Mouse (Mus musculus) embryonic facial prominence, embryonic 12.5 days (tissue): ENCODE measurements around the gene Gpr162. TPM values are rescaled to one million over a fixed set of nuclear protein-coding genes. Genes with fewer than 3 reads are reported as not detected.
"Not testable (repeated sequence)": the region's sequence is repeated elsewhere in the genome, so short reads cannot be mapped to it uniquely, and the experiment has no call there.

Source experiments
- ATAC-seq: fragments of 200-750 bp; cut with Nextera tagmentation; 2 replicates; pipeline ENCODE4 v1.8.0; 2017; ENCODE audit not compliant: insufficient number of reproducible peaks, insufficient read depth, low FRiP score, low TSS enrichment
- H3K27ac ChIP-seq: fragments of 300-500 bp; sonication (generic); 2 replicates; pipeline ENCODE4 v1.5.1; 2016; ENCODE audit warnings: mild to moderate bottlenecking
- H3K27me3 ChIP-seq: fragments of 300-500 bp; sonication (generic); 2 replicates; pipeline ENCODE4 v1.6.1; 2016; ENCODE audit warnings: mild to moderate bottlenecking, moderate library complexity
- H3K36me3 ChIP-seq: fragments of 300-500 bp; sonication (generic); 2 replicates; pipeline ENCODE4 v1.6.1; 2016; ENCODE audit warnings: mild to moderate bottlenecking
- H3K4me1 ChIP-seq: fragments of 300-500 bp; sonication (generic); 2 replicates; pipeline ENCODE4 v1.6.1; 2016
- H3K4me2 ChIP-seq: fragments of 300-500 bp; sonication (generic); replicated peaks from 2 replicates; pipeline ENCODE4 v1.6.1; 2016; ENCODE audit warnings: mild to moderate bottlenecking, moderate library complexity
- H3K4me3 ChIP-seq: fragments of 300-500 bp; sonication (generic); 2 replicates; pipeline ENCODE4 v1.5.1; 2016; ENCODE audit warnings: mild to moderate bottlenecking
- H3K9ac ChIP-seq: fragments of 300-500 bp; sonication (generic); 2 replicates; pipeline ENCODE4 v1.6.1; 2016; ENCODE audit warnings: mild to moderate bottlenecking, moderate library complexity
- H3K9me3 ChIP-seq: fragments of 300-500 bp; sonication (generic); 2 replicates; pipeline ENCODE4 v1.6.1; 2016; ENCODE audit warnings: mild to moderate bottlenecking, moderate library complexity
- WGBS: fragments of 180-500 bp; shearing (Covaris S2); methylation state at CpG from one replicate; pipeline ENCODE4 v1.1.7; 2016; 5-methylcytosine and 5-hydroxymethylcytosine counted together
- polyA plus RNA-seq: library from polyadenylated mRNA; unstranded; fragments of >200 nt; fragmentation: Nextera tagmentation; extraction: Ambion mirVana; gene quantifications from 2 replicates; pipeline ENCODE4 v1.2.1, GENCODE M21; 2016

Gpr162 gene
- polyA plus RNA-seq, 1 experiment from 2014 or later: 3.4 TPM

DNA sequence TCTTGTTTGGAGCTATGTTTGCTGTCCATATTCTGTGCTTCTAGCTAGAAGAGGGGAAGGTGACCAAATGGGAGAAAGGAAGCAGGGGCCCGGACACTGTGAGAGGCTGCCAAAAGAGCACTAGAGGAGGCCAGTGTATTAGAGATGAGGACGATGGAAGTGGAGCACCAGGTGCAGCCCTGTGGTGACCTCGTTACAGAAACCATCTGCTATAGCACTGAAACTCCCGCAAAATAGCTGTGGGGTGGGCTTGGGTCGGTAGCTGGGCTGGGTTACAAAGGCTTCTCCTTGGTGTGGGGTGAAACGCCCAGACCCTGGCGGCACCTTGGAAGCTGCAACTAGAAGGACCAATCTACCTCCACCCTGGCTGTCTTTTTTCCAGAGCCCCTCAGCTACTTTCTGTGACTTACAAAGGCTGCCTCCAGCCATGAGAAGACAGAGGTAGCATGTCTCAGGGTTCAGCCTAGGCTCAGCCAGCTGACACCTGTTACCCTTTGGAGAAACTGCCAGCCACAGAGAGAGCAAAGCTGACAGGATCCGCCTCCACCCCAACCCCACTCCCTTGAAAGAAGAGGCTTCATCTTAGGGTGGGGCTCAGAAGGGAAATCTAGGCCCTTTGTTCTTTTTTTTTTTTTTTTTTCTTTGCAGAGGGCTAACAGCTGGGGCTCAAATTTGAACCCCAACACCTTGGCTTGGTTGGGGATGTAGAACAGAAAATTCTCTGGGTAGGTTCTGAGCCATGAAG lies 36.4 kb upstream of the Gpr162 start:
- no peak for ATAC-seq
- H3K27me3 ChIP-seq: no peaks in the 10 kb centered on the region
- H3K4me3 ChIP-seq: no peak overlapping the region
- peaks cover 9% of the 10 kb centered on the region for H3K4me1 ChIP-seq
- H3K9me3 ChIP-seq: no peaks in the 10 kb centered on the region
- WGBS: 54% methylated on average over 8 of the region's 8 CpGs
- no peaks in the 10 kb centered on the region for H3K36me3 ChIP-seq
- no peak overlapping the region for H3K27ac ChIP-seq
- H3K9ac ChIP-seq: no peak overlapping the region
- H3K4me2 ChIP-seq: no peak overlapping the region

DNA sequence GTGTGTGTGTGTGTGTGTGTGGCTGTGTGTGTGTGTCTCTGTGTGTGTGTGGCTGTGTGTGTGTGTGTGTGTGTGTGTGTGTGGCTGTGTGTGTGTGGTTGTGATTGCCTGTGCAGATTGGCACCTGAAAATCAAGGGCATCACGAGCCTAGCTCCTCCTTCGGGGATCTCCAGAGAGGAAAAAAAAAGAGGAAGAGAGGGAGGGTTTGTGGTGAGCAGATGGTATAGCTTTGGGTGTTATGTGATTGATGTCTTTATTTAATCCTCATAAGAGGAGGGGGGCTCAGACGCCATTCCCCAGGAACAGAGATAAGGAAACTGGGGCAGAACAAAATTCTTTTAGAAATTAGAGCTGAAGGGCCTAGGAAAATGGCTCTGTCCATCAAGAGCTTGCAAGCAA lies 34.6 kb upstream of the Gpr162 start:
- H3K36me3 ChIP-seq: no peaks in the 10 kb centered on the region
- no peaks in the 10 kb centered on the region for H3K27me3 ChIP-seq
- no peak overlapping the region for H3K4me2 ChIP-seq
- no peaks in the 10 kb centered on the region for H3K9me3 ChIP-seq
- H3K9ac ChIP-seq: no peak overlapping the region
- WGBS: 54% methylated on average over 3 of the region's 3 CpGs
- no peak for ATAC-seq
- no peak overlapping the region for H3K4me3 ChIP-seq
- no peak overlapping the region for H3K27ac ChIP-seq
- no peaks in the 10 kb centered on the region for H3K4me1 ChIP-seq

DNA sequence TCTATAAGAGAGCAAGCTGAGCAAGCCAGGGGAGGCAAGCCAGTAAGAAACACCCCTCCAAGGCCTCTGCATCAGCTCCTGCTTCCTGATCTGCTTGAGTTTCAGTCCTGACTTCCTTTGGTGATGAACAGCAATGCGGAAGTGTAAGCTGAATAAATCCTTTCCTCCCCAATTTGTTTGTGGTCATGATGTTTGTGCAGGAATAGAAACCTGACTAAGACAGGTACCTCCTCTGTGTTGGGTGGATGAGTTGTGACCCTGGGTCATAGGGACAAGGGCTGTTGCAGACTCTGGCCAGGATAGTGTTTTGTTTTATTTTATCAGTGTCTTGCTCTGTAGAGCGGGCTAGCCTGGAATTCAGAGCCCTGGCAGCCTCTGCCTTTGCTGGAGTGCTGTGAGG lies 30.3 kb upstream of the Gpr162 start:
- H3K9ac ChIP-seq, H3K9me3 ChIP-seq, H3K36me3 ChIP-seq, ATAC-seq, H3K4me1 ChIP-seq, H3K27me3 ChIP-seq, H3K27ac ChIP-seq, H3K4me3 ChIP-seq, H3K4me2 ChIP-seq: not testable (repeated sequence)
- 85% methylated on average over 2 of the region's 2 CpGs for WGBS

DNA sequence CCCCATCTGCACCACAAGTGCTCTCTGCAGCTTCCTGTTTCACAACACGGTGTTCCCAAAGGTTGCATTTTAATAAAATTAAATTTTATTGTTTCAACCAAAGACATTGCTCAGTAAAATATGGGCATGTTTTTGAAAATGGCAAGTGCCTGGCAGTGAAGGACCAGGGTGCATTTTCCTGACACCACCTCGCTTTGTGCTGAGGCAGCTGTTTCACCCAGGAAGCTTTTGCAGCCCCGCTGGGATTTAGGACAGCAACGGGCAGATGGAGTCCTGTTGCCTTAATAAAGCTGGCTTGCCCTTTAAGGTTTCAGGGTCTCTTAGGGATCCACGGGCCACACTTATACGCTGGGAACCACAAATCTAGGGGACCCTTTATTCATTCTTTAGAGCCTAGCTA lies 27.2 kb upstream of the Gpr162 start:
- Histone ChIP-seq H3K27me3 (no peaks in the 10 kb centered on the region), H3K4me1 (no peaks in the 10 kb centered on the region), H3K9me3 (no peaks in the 10 kb centered on the region), H3K9ac (no peak overlapping the region), H3K4me2 (no peak overlapping the region), H3K4me3 (no peak overlapping the region), H3K36me3 (no peaks in the 10 kb centered on the region), H3K27ac (no peak overlapping the region)
- WGBS: 63% methylated on average over 6 of the region's 6 CpGs
- no peak for ATAC-seq

DNA sequence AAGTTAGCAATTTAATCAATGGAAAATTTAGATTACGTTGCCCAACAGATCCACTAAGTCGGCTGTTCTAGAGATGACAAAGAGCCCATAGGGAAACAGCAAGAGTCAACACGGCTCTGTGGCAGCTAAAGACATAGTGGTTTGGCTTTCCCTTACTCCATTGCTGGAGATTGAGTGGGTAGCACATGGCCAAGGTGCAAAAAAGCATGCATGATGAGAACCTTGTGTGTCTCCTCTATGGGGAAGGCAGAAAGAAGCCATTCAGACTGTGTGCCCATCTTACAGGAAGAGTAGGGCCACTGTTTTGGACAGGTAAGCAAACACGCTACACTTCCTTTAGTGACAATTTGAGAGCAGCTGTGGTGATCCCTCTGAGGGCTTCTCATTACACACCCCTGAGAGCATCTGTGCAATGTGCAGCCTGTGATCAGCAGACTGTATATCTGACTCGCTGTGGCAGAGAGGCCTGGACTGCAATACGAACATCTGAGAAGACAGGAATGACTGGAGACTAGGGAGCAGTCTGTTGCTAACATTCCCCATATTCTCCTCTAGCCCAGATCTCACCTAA lies 24.9 kb upstream of the Gpr162 start:
- WGBS: 91% methylated on average over 6 of the region's 6 CpGs
- no peak for ATAC-seq

DNA sequence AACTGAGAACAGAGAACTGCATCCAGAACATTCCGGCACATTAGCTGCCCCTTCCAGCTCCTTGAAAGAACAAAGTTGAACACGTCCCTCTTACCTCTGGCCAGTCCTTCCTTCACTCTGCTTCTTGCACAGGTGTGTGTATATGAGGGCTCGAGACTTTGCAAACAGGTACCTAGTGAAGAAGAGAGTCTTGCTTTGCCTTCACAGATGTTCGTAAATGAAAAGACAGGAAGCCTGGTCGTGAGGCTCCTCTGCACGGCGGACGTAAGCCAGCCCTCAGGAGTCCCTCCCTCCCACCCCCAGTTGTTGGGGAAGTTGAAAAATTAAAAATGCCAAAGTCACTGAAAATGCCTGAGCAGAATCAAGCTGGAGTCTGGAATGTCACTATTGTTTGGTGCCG lies 24.2 kb upstream of the Gpr162 start, which contains the start of gene Cd4:
Gene Cd4 (minus strand): TSS at position 236 of the 400 bp plus-strand sequence.
- ATAC-seq: no peak
- WGBS: 86% methylated on average over 9 of the region's 9 CpGs
- H3K9me3 ChIP-seq: no peaks in the 10 kb centered on the region

More for the DNA sequence above, 24.9 kb upstream of the Gpr162 start:
- no peak overlapping the region for H3K27ac ChIP-seq
- no peaks in the 10 kb centered on the region for H3K27me3 ChIP-seq
- no peaks in the 10 kb centered on the region for H3K4me1 ChIP-seq
- no peak overlapping the region for H3K9ac ChIP-seq
- H3K4me2 ChIP-seq: no peak overlapping the region
- H3K36me3 ChIP-seq: no peaks in the 10 kb centered on the region
- H3K9me3 ChIP-seq: no peaks in the 10 kb centered on the region
- H3K4me3 ChIP-seq: no peak overlapping the region

DNA sequence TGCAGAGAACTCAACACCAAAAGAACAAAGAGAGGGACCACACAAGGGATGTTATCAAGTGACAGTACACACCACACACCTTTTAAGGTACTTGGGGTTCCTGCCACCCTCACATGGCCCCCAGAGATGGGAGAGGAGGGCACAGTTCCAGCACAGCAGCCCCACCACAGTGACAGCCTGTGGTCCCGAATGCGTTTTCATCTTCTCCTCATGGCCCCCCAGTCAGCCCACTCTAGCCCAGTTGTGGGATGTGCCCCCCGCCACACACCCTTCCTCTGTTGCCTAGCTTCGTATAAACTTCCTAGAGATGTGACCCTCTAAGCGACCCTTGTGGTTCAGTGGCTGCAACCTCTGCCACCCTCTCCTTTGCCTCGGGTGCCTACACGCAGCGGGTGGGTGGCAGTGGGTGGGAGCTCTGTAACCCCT lies 22.2 kb upstream of the Gpr162 start:
- Histone ChIP-seq H3K36me3 (no peaks in the 10 kb centered on the region), H3K27me3 (no peaks in the 10 kb centered on the region), H3K4me2 (no peak overlapping the region), H3K27ac (no peak overlapping the region), H3K9ac (no peak overlapping the region), H3K4me3 (no peak overlapping the region), H3K4me1 (no peaks in the 10 kb centered on the region), H3K9me3 (no peaks in the 10 kb centered on the region)
- WGBS: 90% methylated on average over 8 of the region's 8 CpGs
- ATAC-seq: no peak

More for the DNA sequence above, 24.2 kb upstream of the Gpr162 start, which contains the start of gene Cd4:
- Histone ChIP-seq H3K27me3 (no peaks in the 10 kb centered on the region), H3K4me2 (no peak within 1 kb of the TSS), H3K9ac (no peak within 1 kb of the TSS), H3K4me3 (no peak within 1 kb of the TSS), H3K4me1 (no peaks in the 10 kb centered on the region), H3K36me3 (no peaks in the 10 kb centered on the region), H3K27ac (no peak within 1 kb of the TSS)

DNA sequence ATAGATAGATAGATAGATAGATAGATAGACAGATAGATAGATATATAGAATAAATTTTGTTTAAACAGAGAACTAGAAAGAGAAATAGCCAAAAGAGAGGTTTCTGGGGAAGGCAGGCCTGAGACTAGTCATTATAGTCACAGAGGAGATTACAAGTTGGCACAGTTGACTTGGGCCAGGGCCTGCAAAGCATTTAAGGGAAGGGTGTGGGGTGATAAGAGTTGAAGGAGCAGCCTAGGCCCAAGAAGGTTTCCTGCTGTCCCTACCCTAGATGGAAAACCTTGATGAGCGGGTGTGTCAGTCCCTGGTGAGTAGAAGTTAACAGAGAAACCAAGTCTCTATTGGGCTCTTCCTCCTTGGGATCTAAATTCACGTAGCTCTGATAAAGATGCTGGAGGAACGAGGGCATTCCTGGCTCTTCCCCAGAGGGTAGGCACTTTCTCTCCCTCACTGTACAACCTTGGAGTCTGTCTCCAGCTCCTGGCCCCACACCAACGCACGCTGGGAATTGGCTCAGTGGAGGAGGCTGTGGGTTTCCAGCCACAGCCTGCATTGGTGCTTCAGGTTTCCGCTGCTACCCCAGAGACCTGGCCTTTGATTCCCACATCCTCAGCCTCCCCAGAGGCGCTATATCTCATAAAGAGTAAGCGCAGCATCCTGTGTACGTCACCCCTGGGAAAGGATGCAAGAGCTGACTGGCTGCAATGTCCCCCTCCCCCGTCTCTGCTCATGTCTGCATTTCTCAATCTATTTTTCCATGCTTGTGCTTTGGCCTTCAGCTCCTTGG lies 21.1 kb upstream of the Gpr162 start:
- Histone ChIP-seq H3K4me1 (no peaks in the 10 kb centered on the region), H3K4me2 (no peak overlapping the region), H3K9ac (no peak overlapping the region), H3K9me3 (no peaks in the 10 kb centered on the region), H3K27ac (no peak overlapping the region), H3K27me3 (no peaks in the 10 kb centered on the region), H3K4me3 (no peak overlapping the region), H3K36me3 (no peaks in the 10 kb centered on the region)
- no peak for ATAC-seq
- WGBS: 70% methylated on average over 10 of the region's 10 CpGs

DNA sequence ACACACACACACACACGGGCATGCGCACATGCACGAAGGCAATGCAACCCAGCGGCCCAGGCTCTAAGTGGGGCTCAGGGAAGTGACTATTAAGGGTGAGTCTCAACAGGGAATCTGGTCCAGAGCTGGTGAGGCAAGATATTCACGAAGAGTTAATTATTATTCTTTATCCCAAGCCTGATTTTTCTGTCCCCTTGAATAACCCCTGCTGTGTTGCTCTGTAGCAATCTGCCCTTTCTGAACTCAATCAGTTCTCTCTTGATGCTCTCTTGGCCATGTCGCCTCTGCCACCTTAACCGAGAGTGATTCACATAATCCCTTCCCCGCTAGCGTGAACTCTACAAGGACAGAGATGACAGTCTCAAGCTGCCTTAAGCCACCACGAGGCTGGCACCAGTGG lies 19.6 kb upstream of the Gpr162 start:
- ATAC-seq: no peak

DNA sequence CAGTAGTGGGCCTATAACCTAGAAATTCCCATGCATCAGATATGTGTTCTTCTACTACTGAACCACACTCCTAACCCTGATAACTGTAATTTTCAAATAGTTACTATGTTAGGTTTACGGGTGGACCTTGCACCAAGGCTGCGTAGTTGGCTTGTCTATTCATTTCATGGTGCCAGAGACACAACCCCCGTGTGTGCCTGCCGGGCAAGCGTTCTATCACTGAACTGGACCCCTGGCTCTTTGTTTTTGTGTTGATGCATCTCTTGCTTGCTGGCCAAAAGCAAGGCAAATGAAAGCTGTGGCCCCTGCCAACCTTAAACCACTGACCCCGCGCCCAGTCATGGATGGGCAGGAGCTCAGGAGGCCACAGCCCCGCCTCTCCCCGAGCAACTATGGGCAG lies 18.0 kb upstream of the Gpr162 start:
- ATAC-seq: no peak
- 90% methylated on average over 9 of the region's 9 CpGs for WGBS
- no peaks in the 10 kb centered on the region for H3K36me3 ChIP-seq
- no peak overlapping the region for H3K4me3 ChIP-seq
- no peak overlapping the region for H3K9ac ChIP-seq
- no peaks in the 10 kb centered on the region for H3K27me3 ChIP-seq
- no peak overlapping the region for H3K4me2 ChIP-seq
- no peaks in the 10 kb centered on the region for H3K4me1 ChIP-seq
- H3K27ac ChIP-seq: no peak overlapping the region
- no peaks in the 10 kb centered on the region for H3K9me3 ChIP-seq

More for the DNA sequence above, 19.6 kb upstream of the Gpr162 start:
- Histone ChIP-seq H3K27me3 (no peaks in the 10 kb centered on the region), H3K4me1 (no peaks in the 10 kb centered on the region), H3K9ac (no peak overlapping the region), H3K4me2 (no peak overlapping the region), H3K9me3 (no peaks in the 10 kb centered on the region), H3K27ac (no peak overlapping the region), H3K36me3 (no peaks in the 10 kb centered on the region), H3K4me3 (no peak overlapping the region)
- 78% methylated on average over 10 of the region's 10 CpGs for WGBS

DNA sequence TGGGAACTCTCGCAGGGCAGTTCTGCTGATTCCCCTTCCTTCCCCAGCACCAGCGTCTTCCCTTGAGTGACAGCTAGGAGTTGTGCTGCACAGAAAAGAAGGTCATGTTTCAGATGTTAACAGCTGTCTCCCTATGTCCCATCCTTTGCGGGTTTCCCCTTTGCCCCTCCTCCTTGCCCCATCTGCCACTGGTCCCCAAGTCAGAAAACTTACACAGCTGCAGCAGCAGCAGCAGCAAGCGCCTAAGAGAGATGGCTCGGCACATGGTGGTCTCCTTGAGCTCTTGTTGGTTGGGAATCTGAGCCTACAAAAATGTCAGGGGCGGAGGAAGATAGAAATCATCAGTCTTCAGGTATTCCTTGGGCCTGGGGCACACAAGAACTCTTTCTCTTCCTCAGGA lies 15.6 kb upstream of the Gpr162 start:
- no peak overlapping the region for H3K4me2 ChIP-seq
- no peak overlapping the region for H3K9ac ChIP-seq
- no peaks in the 10 kb centered on the region for H3K4me1 ChIP-seq
- H3K9me3 ChIP-seq: no peaks in the 10 kb centered on the region
- no peak overlapping the region for H3K27ac ChIP-seq
- H3K27me3 ChIP-seq: no peaks in the 10 kb centered on the region
- H3K36me3 ChIP-seq: no peaks in the 10 kb centered on the region
- 47% methylated on average over 6 of the region's 6 CpGs for WGBS
- no peak for ATAC-seq
- no peak overlapping the region for H3K4me3 ChIP-seq

DNA sequence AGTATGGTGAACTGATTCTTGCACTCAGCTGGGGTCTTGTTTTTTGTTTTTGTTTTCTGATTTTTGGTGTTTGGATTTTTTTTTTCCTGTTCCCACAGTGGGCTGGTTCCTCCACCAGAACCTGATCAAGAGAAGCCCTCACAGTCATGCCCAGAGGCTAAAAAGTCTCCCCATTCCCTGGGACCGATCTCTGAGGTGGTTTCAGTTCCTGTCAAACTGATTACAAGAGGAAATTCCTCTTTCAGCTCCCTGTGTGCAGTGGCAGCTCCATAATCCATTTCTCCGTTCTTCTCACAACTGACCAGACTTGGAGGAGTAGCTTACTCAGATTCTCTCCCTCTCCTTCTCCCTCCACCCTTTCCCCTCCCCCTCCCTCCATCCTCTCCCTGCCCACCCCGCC lies 10.6 kb upstream of the Gpr162 start:
- Histone ChIP-seq H3K36me3 (no peaks in the 10 kb centered on the region), H3K9ac (no peak overlapping the region), H3K9me3 (no peaks in the 10 kb centered on the region), H3K4me2 (no peak overlapping the region), H3K4me3 (no peak overlapping the region), H3K27ac (no peak overlapping the region), H3K4me1 (no peaks in the 10 kb centered on the region), H3K27me3 (no peaks in the 10 kb centered on the region)
- 40% methylated on average over 2 of the region's 3 CpGs for WGBS
- ATAC-seq: no peak
